Mouse (Mus musculus): Measurements from ENCODE around the gene Lmf1. TPM values are rescaled to one million over a fixed set of nuclear protein-coding genes. Genes with fewer than 3 reads are reported as not detected.

Lmf1 gene
- polyA plus RNA-seq, 1 experiment from 2014 or later, result 13.4 TPM

DNA sequence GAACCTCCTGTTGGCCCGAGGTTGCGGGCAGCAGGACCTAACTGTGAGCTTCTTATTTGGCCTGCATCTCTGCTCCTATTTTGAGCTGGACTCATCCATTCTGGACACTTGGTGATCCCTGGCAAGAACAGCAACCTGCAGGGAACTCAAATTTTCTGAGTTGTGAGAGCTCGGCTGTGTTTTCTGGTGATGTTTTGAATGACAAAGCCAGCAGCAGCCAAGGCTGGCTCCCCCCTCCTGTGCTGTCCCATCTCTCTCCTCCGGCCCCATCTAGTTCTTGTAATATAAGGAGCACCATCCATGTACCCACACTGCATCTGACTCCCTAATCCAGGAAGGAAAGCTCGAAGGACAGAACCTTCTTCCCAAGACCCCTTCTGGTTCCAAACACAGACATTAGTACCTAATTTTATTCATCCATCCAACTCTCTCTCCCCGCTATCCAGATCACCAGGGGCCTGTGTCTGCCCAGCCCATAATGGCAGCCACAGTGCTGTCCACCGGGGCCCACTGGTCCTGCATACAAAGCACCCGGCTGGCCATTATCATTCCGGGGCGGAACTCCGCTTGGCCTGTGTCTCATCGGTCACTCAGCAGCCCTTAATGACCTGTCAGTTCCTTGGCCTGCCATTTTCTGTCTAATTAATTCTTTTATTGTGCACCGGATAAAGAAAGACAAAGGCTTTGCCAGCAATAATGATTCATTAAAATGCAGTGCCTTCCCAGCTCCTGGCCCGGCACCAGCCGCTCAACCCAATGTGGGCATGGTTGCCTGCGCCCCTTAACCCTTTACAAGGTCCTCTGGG, 17.5 kb upstream of the Lmf1 start:
- H3K4me3 ChIP-seq (ENCODE audit: inconsistent target), result no peak overlapping the region
- no peaks in the 10 kb centered on the region for H3K79me2 ChIP-seq (ENCODE audit: inconsistent target)
- WGBS (ENCODE audit: missing documents), result 90% methylated on average over 16 of the region's 16 CpGs
- H3K27ac ChIP-seq, result no peak overlapping the region
- H3K36me3 ChIP-seq (ENCODE audit: inconsistent target), result no peaks in the 10 kb centered on the region

DNA sequence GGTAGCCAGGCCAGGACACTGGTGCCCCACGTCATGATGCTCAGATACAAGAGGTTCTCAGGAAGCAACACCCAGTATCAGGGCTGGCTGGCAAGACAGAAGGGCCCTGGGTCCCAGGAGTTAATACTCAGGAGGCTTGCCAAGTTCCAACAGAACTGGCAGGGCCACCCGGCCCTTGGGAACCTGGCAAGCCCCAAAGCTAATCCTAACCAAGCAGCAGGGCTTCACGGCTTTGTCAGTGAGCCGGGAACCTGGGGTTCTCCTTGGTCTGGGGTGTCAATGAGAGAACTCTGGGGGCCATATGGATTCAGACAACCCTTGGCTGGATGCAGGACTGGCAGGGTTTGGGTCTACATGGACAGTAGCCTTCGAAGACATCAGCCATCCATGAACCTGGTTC, 14.4 kb upstream of the Lmf1 start:
- H3K27ac ChIP-seq, result no peak overlapping the region
- H3K36me3 ChIP-seq (ENCODE audit: inconsistent target), result no peaks in the 10 kb centered on the region
- H3K79me2 ChIP-seq (ENCODE audit: inconsistent target), result no peaks in the 10 kb centered on the region
- H3K4me3 ChIP-seq (ENCODE audit: inconsistent target), result no peak overlapping the region
- WGBS (ENCODE audit: missing documents), result 75% methylated on average over 5 of the region's 5 CpGs

DNA sequence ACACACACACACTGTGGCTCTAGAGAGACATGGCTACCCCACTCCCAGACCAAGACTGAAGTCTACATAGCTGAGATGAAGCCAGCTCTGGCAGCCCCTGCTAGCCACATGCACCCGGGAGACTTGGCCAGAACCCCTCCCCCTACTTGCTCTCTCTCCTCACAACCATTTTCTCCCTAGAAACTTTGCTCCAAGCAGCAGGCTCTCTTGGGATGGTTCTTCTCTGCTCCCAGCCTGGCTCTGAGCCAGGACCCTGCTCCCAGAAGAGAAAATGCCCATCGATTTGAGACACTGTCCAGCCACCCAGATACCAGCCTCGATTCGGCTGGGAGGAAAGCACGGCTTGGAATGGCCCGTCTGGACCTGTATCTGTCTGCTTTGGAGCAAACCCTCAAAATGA, 13.6 kb upstream of the Lmf1 start:
- Histone ChIP-seq H3K27ac (no peak overlapping the region), H3K4me3 (ENCODE audit: inconsistent target) (no peak overlapping the region), H3K36me3 (ENCODE audit: inconsistent target) (no peaks in the 10 kb centered on the region), H3K79me2 (ENCODE audit: inconsistent target) (no peaks in the 10 kb centered on the region)
- WGBS (ENCODE audit: missing documents), result 19% methylated on average over 6 of the region's 6 CpGs

DNA sequence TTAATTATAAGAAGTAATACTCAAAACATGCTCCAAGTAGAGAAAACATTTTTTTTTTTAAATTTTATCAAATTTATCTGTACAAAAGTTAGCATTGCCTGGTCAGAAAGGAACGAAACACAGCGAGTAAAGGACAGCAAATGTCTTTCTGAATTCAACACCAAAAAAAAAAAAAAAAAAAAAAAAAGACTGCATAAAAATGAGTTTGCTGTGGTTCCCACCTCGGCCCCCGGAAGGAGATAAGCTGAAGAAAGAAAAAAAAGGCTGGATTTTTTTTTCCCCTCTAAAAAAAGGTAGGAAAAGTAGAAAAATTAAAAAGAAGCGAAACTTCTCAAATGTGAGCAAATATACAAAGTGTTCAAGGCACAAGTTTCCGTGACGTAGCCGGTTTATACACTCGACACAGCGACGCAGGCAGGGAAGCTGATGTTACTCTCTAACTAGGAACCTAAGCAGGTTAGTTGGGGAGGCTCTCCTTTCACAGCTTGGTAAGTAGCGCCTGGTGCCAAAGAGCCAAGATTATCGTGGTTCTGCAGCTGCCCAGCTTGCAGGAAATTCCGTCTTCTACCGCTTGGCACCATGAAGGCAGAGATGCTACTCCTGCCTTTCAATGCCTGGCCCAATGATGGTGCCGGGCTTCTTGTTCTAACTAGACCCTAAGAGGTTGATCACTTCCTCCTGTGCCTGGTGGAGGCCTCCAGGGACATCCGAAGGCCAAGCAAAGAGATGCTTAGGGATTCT, 12.9 kb upstream of the Lmf1 start:
- 83% methylated on average over 17 of the region's 17 CpGs for WGBS (ENCODE audit: missing documents)
- H3K36me3 ChIP-seq (ENCODE audit: inconsistent target), result no peaks in the 10 kb centered on the region

DNA sequence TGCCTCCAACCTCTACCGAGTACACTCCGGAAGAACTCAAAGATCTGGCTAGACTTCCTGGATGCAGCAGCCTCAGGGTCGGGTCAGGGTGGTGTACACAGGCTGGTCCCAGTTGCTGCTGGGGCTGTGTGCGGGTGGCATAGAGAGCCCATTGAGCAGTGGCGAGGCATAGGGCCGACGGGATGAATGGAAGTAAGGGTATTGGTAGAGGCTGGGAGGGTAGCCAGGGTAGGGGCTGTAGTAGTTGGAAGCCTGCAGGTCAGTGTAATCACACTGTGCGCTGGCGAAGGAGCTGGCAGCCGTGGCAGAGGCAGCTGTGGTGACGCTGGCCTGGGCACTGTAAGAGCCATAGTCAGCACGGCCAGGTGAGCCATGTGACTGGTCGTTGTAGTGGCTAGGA, 11.6 kb upstream of the Lmf1 start:
- Histone ChIP-seq H3K27ac (no peak overlapping the region), H3K36me3 (ENCODE audit: inconsistent target) (no peaks in the 10 kb centered on the region), H3K4me3 (ENCODE audit: inconsistent target) (no peak overlapping the region), H3K79me2 (ENCODE audit: inconsistent target) (no peaks in the 10 kb centered on the region)
- WGBS (ENCODE audit: missing documents), result 91% methylated on average over 13 of the region's 13 CpGs

More for the DNA sequence above, 12.9 kb upstream of the Lmf1 start:
- no peak overlapping the region for H3K27ac ChIP-seq
- no peaks in the 10 kb centered on the region for H3K79me2 ChIP-seq (ENCODE audit: inconsistent target)
- H3K4me3 ChIP-seq (ENCODE audit: inconsistent target), result no peak overlapping the region

DNA sequence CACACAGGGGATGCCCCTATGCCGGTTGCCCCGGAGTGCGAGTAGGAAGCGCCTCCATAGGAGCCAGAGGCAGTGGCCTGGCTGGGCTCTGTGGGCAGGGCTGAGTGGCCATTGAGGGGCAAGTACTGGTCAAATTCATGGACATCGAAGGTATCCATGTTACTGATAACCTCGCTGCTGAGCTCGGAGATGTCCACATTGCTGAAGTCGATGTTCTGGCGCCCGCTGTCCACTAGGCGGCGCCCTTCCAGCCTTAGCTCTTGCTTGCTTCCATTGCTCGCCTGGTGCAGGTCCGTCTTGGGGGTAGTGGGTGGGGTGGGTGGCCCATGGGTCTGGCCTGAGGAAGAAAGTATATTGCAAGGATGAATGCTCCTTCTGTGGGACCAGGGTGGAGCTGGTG, 11.1 kb upstream of the Lmf1 start:
- Histone ChIP-seq H3K36me3 (ENCODE audit: inconsistent target) (no peaks in the 10 kb centered on the region), H3K27ac (no peak overlapping the region), H3K79me2 (ENCODE audit: inconsistent target) (no peaks in the 10 kb centered on the region), H3K4me3 (ENCODE audit: inconsistent target) (no peak overlapping the region)
- 25% methylated on average over 14 of the region's 14 CpGs for WGBS (ENCODE audit: missing documents)

DNA sequence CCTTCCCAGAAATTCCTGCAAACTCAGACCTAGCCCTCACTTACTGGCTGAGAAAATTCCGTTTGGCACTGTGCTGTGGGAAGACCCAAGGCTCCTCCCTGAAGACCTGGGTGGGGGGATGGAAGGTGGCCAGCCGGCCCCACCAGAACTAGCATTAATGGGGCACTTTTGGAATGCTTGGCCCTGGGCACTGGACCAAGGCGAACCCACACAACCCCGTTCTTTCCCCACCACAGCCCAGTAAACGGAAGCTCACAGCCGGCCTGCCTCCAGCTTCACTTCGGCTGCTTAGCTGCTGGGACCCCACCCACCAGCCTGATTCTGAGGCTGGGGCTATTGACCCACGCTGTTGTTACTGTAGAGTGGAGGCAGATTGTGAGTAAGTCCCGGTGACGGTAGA, 10.7 kb upstream of the Lmf1 start:
- Histone ChIP-seq H3K79me2 (ENCODE audit: inconsistent target) (no peaks in the 10 kb centered on the region), H3K36me3 (ENCODE audit: inconsistent target) (no peaks in the 10 kb centered on the region), H3K4me3 (ENCODE audit: inconsistent target) (no peak overlapping the region), H3K27ac (no peak overlapping the region)
- WGBS (ENCODE audit: missing documents), result 22% methylated on average over 10 of the region's 10 CpGs

- no peak overlapping the region for H3K4me3 ChIP-seq (ENCODE audit: inconsistent target)
- no peaks in the 10 kb centered on the region for H3K79me2 ChIP-seq (ENCODE audit: inconsistent target)
- no peak overlapping the region for H3K27ac ChIP-seq
- 94% methylated on average over 11 of the region's 11 CpGs for WGBS (ENCODE audit: missing documents)
- no peaks in the 10 kb centered on the region for H3K36me3 ChIP-seq (ENCODE audit: inconsistent target)
Measured at GRCm38 (mm10) chr17:25568880-25569279, 10.0 kb upstream of the Lmf1 start.

GRCm38 (mm10) chr17:25569833-25570647, 8.8 kb upstream of the Lmf1 start:
- 11% methylated on average over 54 of the region's 54 CpGs for WGBS (ENCODE audit: missing documents)
- no peaks in the 10 kb centered on the region for H3K79me2 ChIP-seq (ENCODE audit: inconsistent target)
- H3K4me3 ChIP-seq (ENCODE audit: inconsistent target), result no peak overlapping the region
- no peaks in the 10 kb centered on the region for H3K36me3 ChIP-seq (ENCODE audit: inconsistent target)
- no peak overlapping the region for H3K27ac ChIP-seq

DNA sequence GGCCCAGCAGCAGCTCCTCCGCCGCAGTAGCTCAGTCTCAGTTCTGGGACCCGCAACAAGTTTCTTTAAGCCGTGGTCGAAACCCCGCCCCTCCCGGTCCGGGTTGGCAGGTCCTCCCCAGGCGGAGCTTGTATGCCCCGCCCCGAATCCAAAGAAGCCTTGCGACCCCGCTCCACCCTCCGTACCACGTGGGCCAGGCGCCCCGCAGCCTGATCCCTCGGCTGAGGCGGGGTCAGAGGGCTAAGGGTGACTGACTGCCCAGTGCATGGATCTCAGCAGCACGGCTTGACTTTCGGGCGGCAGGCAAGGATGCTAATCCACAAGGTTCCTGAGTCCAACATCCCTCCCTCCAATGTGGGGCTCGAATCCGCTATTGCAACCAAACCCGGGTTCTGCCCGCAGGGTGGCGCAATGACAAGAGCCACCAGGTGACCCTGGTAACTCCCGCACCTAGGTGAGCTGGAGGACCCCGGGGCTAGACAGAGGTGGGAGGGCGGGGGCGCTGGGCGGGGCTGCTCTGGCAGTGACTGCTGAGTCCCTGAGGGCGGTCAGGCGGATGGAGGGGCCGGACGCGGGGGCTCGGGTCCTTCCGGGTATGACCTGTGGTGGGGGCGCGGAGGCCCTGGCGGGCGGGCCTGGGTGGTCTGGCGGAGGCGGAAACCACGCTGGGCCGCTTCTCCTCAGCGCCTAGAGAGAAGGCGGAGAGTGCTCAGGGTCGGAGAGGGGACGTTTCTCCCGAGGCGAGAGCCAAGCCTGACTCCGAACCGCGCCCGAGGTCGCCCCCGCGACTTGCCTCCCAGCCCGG, 8.0 kb upstream of the Lmf1 start, which contains the start of gene Sox8:
TSS of gene Sox8 (minus strand) at position 39 of the 805 bp plus-strand sequence.
- WGBS (ENCODE audit: missing documents), result 2% methylated on average over 57 of the region's 61 CpGs

GRCm38 (mm10) chr17:25571453-25571820, 7.4 kb upstream of the Lmf1 start:
- H3K36me3 ChIP-seq (ENCODE audit: inconsistent target), result no peaks in the 10 kb centered on the region
- H3K27ac ChIP-seq, result no peak overlapping the region
- no peaks in the 10 kb centered on the region for H3K79me2 ChIP-seq (ENCODE audit: inconsistent target)
- no peak overlapping the region for H3K4me3 ChIP-seq (ENCODE audit: inconsistent target)
- WGBS (ENCODE audit: missing documents), result 9% methylated on average over 8 of the region's 8 CpGs

More for the DNA sequence above, 8.0 kb upstream of the Lmf1 start, which contains the start of gene Sox8:
- H3K4me3 ChIP-seq (ENCODE audit: inconsistent target), result no peak within 1 kb of the TSS
- no peaks in the 10 kb centered on the region for H3K79me2 ChIP-seq (ENCODE audit: inconsistent target)
- no peak within 1 kb of the TSS for H3K27ac ChIP-seq
- H3K36me3 ChIP-seq (ENCODE audit: inconsistent target), result no peaks in the 10 kb centered on the region

DNA sequence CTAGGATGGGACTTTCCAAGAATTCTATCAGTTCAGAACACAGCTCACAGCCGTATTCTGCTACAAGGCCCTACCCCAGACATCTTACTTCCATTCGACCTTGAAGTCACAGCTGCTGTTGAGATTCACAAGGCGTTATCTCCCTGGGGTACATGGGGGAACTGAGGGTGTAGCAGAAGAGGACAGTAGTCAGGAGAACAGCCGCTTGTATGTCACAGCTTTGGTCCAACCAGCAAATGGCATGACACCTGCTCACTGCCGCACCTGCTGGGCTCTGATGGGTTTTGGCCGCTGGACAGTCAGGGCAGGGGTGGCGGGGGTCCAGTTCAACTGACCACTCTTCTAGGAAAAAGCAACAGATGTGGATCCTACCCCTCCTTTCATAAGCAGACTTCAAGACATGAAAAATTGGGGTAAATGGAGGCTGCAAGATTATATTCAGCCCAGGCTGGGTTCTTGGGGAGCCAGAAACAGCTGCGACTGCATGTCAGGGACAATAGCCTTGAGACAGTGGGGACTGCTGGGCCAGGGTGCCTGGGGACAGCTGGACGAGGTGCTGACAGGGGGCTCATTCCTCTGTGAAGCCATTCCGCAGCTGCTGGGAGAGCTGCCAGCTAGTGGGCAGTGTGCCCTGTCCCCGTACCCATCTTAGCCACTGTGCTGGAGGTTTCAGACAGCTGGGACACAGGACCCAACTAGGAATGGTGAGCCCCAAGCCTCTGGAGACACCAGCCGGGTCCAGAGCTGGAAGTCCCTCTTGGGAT, 3.5 kb upstream of the Lmf1 start:
- no peak overlapping the region for H3K4me3 ChIP-seq (ENCODE audit: inconsistent target)
- WGBS (ENCODE audit: missing documents), result 90% methylated on average over 12 of the region's 12 CpGs
- no peaks in the 10 kb centered on the region for H3K36me3 ChIP-seq (ENCODE audit: inconsistent target)
- no peaks in the 10 kb centered on the region for H3K79me2 ChIP-seq (ENCODE audit: inconsistent target)
- H3K27ac ChIP-seq, result no peak overlapping the region

DNA sequence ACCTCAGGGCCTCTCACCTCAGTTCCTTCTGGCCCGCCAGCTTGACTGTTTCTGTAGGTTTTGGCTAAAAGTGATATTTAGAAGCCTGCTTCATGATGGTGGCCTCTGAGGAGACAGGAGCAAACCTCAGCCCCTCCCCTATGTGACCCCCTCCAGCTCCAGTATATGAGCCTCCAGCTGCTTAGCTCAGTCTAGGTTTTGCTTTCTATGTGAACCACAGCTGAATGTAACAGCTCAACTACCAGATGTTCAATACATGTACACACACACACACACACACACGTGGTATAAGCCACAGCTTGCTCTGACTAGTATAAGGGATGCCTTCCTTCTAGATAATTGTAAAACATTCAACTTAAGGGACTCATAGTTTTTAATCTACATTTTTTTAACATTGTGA, 2.9 kb upstream of the Lmf1 start:
- H3K36me3 ChIP-seq (ENCODE audit: inconsistent target), result no peaks in the 10 kb centered on the region
- no peak overlapping the region for H3K27ac ChIP-seq
- no peak overlapping the region for H3K4me3 ChIP-seq (ENCODE audit: inconsistent target)
- WGBS (ENCODE audit: missing documents), result 80% methylated on average over 2 of the region's 2 CpGs
- H3K79me2 ChIP-seq (ENCODE audit: inconsistent target), result no peaks in the 10 kb centered on the region
